Mouse (Mus musculus) liver, embryonic 15.5 days (tissue): ENCODE measurements around the gene Tec. TPM values are rescaled to one million over a fixed set of nuclear protein-coding genes. Genes with fewer than 3 reads are reported as not detected.
"Not testable (repeated sequence)": the region's sequence is repeated elsewhere in the genome, so short reads cannot be mapped to it uniquely, and the experiment has no call there.

Experiments used
- ATAC-seq: fragments of 200-750 bp; cut with Nextera tagmentation; 2 replicates; pipeline ENCODE4 v1.8.0; 2017; ENCODE audit warnings: moderate number of reproducible peaks, mild to moderate bottlenecking, moderate library complexity; ENCODE audit not compliant: insufficient read depth
- H3K27ac ChIP-seq: fragments of 300-500 bp; sonication (generic); replicated peaks from 2 replicates; pipeline ENCODE4 v1.5.1; 2015; ENCODE audit warnings: mild to moderate bottlenecking, inconsistent platforms
- H3K27me3 ChIP-seq: fragments of 300-500 bp; sonication (generic); 2 replicates; pipeline ENCODE4 v1.6.1; 2015; ENCODE audit warnings: mild to moderate bottlenecking, inconsistent platforms
- H3K36me3 ChIP-seq: fragments of 300-500 bp; sonication (generic); replicated peaks from 2 replicates; pipeline ENCODE4 v1.6.1; 2015; ENCODE audit warnings: moderate library complexity, mild to moderate bottlenecking, inconsistent platforms
- H3K4me1 ChIP-seq: fragments of 300-500 bp; sonication (generic); replicated peaks from 2 replicates; pipeline ENCODE4 v1.6.1; 2015; ENCODE audit warnings: inconsistent platforms
- H3K4me2 ChIP-seq: fragments of 300-500 bp; sonication (generic); 2 replicates; pipeline ENCODE4 v1.6.1; 2015; ENCODE audit warnings: moderate library complexity, mild to moderate bottlenecking, inconsistent platforms
- H3K4me3 ChIP-seq: fragments of 300-500 bp; sonication (generic); replicated peaks from 2 replicates; pipeline ENCODE4 v1.5.1; 2015; ENCODE audit warnings: mild to moderate bottlenecking, inconsistent platforms
- H3K9ac ChIP-seq: fragments of 300-500 bp; sonication (generic); 2 replicates; pipeline ENCODE4 v1.6.1; 2015; ENCODE audit warnings: moderate library complexity, mild to moderate bottlenecking, inconsistent platforms
- H3K9me3 ChIP-seq: fragments of 300-500 bp; sonication (generic); replicated peaks from 2 replicates; pipeline ENCODE4 v1.6.1; 2016; ENCODE audit warnings: inconsistent platforms
- WGBS: fragments of 180-500 bp; shearing (Covaris S2); methylation state at CpG from one replicate; pipeline ENCODE4 v1.1.7; 2015; ENCODE audit warnings: mixed read lengths; ENCODE audit not compliant: insufficient replicate concordance; 5-methylcytosine and 5-hydroxymethylcytosine counted together
- polyA plus RNA-seq: library from polyadenylated mRNA; unstranded; fragments of >200 nt; fragmentation: Nextera tagmentation; extraction: Ambion mirVana; gene quantifications from 2 replicates; pipeline ENCODE4 v1.2.1, GENCODE M21; 2015

Tec gene
- polyA plus RNA-seq, 1 experiment from 2014 or later, result 3.5 TPM

DNA sequence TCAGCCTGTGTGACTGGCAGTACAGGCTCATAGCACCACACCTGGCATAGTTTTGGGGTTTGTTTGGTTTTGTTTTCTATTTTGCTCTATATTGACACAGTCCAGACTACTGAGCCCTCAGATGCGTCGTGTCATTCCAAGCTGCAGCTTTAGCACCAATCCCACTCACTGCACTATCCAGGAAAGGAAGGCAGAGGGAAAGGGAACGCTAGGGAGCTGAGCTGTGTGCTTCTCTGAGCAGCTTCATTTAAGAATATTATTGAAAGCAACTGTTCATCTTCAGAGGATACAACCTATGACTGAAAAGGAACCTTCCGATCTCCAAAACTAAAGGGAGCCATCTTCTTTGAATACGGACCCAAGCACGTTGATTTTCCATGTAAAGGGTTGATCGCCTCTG is 36.1 kb downstream of the Tec start:
- Histone ChIP-seq H3K9ac (no peak overlapping the region), H3K4me1 (peaks cover 11% of the 10 kb centered on the region), H3K4me2 (no peak overlapping the region), H3K27ac (no peak overlapping the region), H3K4me3 (no peak overlapping the region), H3K27me3 (no peaks in the 10 kb centered on the region), H3K9me3 (no peaks in the 10 kb centered on the region), H3K36me3 (no peaks in the 10 kb centered on the region)
- no peak for ATAC-seq
- 75% methylated on average over 7 of the region's 7 CpGs for WGBS

DNA sequence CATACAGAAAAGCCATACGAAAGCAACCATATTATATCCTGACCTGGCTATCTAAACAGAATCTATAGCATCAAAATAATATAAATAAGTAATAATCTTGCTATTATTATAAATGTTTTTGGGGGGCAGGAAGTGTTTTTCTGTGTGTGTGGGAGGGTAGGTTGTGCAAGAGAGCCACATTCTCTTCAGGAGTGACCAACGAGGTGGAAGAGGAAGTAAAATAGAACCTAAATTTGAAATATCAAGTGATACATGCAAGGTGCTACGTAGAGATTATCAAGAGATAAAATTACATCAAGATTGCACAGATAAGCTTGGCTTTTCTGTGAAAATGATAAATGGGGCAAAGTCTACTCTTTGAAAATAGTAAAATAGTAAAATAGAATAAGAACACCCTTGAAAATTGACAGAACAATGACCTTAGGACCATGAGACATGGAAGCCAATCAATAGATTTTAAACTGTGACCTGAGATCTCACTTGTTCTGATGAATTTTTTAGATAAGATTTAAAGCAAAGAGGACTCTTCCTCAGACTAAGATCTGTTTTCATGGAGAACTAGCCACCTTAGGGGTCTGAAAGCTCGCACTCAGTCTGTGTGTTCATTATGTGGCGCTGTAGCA is 37.2 kb downstream of the Tec start:
- WGBS, result 56% methylated on average over 5 of the region's 5 CpGs
- Histone ChIP-seq H3K36me3 (no peaks in the 10 kb centered on the region), H3K27ac (no peak overlapping the region), H3K27me3 (no peaks in the 10 kb centered on the region), H3K4me3 (no peak overlapping the region), H3K4me2 (no peak overlapping the region), H3K9ac (no peak overlapping the region), H3K4me1 (peaks cover 11% of the 10 kb centered on the region), H3K9me3 (no peaks in the 10 kb centered on the region)
- ATAC-seq, result no peak

DNA sequence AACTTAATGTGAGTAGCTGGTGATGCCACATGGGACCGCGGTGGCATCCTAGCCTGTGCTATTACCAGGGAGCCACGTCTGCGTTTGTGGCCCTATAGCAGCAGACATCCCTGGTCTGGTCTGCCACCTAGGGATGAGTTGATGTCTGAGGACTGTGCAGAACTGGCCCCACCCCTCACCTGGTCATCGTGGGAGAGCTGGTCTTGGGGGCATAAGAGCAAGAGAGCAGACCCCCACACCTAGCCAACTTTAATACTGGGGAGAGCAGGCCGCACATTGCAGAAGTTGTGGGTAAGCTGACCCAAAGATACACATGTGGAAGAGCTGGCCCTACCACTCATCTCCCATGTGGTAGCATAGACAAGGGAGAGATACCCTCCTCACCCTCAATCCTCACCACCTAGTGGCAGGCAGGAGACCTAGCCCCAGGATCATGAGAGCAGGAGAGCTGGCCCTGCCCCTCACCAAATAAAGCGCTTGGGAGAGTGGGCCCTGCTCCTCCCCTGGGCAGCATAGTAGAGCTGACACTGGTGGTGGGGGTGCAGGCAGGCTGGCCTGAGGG is 38.7 kb downstream of the Tec start:
- Histone ChIP-seq H3K4me3 (no peak overlapping the region), H3K27me3 (no peaks in the 10 kb centered on the region), H3K9ac (no peak overlapping the region), H3K36me3 (no peaks in the 10 kb centered on the region), H3K4me2 (no peak overlapping the region), H3K9me3 (no peaks in the 10 kb centered on the region), H3K27ac (no peak overlapping the region), H3K4me1 (peaks cover 11% of the 10 kb centered on the region)
- 0 out of 2 replicates have a peak, but pooled peaks have one; percentile 18 for ATAC-seq
- WGBS, result 62% methylated on average over 7 of the region's 7 CpGs

DNA sequence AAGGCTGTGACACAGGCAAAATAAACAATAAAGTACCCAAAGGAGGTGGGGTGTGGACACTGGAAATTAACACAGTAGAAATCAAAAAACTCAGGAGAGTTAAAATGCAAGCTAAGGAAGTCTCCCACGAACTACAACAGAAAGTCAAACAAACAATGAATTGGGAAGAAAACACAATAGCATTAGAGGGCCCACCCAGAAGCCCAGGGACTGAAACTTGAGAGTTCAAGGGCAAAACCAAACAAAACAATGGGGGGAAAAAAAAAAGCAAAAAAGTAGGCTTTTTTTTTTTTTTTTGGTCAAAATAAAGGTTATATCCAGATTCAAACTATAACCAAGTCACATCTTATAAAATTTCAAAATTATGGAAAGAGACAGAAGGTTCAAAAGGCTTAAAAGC is 39.9 kb downstream of the Tec start:
- H3K27ac ChIP-seq, result no peak overlapping the region
- no peak overlapping the region for H3K9ac ChIP-seq
- H3K27me3 ChIP-seq, result no peaks in the 10 kb centered on the region
- peaks cover 8% of the 10 kb centered on the region for H3K4me1 ChIP-seq
- no peak overlapping the region for H3K4me2 ChIP-seq
- 32% methylated on average over 1 of the region's 1 CpGs for WGBS
- no peak overlapping the region for H3K4me3 ChIP-seq
- H3K36me3 ChIP-seq, result no peaks in the 10 kb centered on the region
- no peaks in the 10 kb centered on the region for H3K9me3 ChIP-seq
- no peak for ATAC-seq

DNA sequence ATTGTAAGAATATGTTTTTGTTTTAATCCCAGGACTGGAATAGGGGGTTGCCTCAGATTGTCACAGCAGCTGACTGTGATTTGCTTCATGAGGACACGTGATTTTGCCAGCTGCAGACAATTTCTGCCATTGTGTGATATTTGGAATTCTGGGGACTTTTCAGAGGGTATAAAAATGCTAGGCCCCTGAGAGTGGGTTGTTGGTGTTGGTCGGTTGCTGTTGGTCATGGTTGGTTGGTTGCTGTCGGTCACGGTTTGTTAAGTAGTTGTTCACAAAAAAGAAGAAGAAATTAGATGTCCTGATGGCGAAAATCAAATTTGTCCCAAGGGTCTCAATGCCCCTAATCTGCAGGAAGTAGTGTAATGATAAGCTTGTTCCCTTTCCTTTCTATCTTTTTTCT is 40.8 kb downstream of the Tec start:
- WGBS, result 49% methylated on average over 5 of the region's 5 CpGs
- ATAC-seq, result no peak
- no peaks in the 10 kb centered on the region for H3K9me3 ChIP-seq
- no peak overlapping the region for H3K27ac ChIP-seq
- H3K36me3 ChIP-seq, result no peaks in the 10 kb centered on the region
- no peak overlapping the region for H3K9ac ChIP-seq
- H3K4me2 ChIP-seq, result no peak overlapping the region
- no peak overlapping the region for H3K4me3 ChIP-seq
- H3K4me1 ChIP-seq, result no peaks in the 10 kb centered on the region
- H3K27me3 ChIP-seq, result no peaks in the 10 kb centered on the region

DNA sequence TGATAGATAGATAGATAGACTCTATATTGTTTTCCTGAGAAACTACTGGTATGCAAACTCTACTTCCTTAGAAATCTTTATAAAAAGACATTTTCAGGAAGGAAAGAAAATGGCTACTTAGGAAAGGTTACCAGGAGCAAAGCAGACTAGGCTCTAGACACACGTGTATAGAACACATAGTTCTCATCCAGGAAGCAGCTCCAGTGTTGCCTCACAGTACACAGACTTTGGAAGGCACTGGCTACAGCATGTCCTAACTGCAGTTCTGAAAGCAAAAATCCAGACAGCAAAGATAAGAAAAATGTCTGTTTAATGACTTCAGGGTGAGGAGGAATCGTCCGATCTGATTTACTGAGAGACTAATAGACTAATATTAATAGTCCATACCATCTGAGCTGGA is 41.8 kb downstream of the Tec start:
- H3K36me3 ChIP-seq, result no peaks in the 10 kb centered on the region
- H3K4me2 ChIP-seq, result no peak overlapping the region
- H3K27ac ChIP-seq, result no peak overlapping the region
- ATAC-seq, result no peak
- WGBS, result 53% methylated on average over 3 of the region's 3 CpGs
- H3K27me3 ChIP-seq, result no peaks in the 10 kb centered on the region
- H3K4me3 ChIP-seq, result no peak overlapping the region
- H3K4me1 ChIP-seq, result no peaks in the 10 kb centered on the region
- H3K9me3 ChIP-seq, result no peaks in the 10 kb centered on the region
- no peak overlapping the region for H3K9ac ChIP-seq

DNA sequence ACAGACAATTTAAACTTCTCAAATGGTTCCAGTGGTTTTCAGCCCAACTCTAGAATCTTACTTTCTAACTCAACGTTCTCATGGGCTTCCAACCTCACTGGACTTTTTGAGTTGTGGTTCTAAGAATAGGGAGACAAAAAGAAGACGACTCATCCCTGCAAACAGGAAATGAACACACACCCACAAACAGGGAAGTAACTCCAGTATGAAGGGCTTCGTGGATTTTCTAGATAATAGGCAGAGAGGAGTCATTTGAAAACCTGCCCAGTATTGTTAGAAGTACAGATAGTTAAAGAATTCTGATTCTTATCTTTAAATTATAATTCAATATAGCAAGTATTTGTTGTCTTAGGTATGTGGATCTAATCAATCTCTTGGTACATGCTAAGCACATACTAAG is 47.6 kb downstream of the Tec start:
- Histone ChIP-seq H3K9me3 (no peaks in the 10 kb centered on the region), H3K4me3 (no peak overlapping the region), H3K27me3 (no peaks in the 10 kb centered on the region), H3K4me1 (peaks cover 11% of the 10 kb centered on the region), H3K27ac (peak overlapping the region; percentile 24; the same call in 1 of the 2 replicates), H3K9ac (no peak overlapping the region), H3K36me3 (no peaks in the 10 kb centered on the region), H3K4me2 (no peak overlapping the region)
- no peak for ATAC-seq
- 10% methylated on average over 3 of the region's 3 CpGs for WGBS

DNA sequence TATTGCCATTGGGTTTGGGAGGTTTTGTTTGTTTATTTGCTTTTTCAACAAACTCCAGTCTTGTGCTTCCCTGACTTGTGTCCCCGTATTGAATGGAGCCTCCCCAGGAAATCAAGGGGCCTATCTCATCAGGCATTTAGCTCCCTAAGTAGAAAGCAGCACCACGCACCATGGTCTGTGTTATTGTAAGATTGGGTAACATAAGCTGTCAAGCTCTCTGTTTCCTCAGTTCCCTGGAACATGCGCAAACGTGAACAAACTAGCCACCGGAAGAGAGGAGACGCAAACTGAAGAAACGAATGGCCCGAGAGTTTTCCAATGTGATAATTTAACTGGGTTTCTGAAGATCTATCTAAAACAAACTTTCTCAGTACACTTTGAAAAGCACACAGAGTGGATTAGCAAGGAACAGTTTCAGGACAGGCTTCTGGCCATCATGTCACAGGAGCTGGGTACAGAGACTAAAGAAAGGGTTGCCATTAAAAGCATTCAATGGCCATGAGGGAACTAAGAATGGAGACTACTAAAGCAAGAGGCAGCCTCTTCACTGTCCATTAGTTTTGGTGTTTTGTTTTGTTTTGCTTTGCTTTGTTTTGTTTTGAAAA is 48.1 kb downstream of the Tec start:
- Histone ChIP-seq H3K4me3 (no peak overlapping the region), H3K9ac (no peak overlapping the region), H3K36me3 (no peaks in the 10 kb centered on the region), H3K27me3 (no peaks in the 10 kb centered on the region), H3K4me1 (peaks cover 11% of the 10 kb centered on the region), H3K9me3 (no peaks in the 10 kb centered on the region), H3K4me2 (no peak overlapping the region), H3K27ac (peak overlapping the region; percentile 45; the same call in 1 of the 2 replicates)
- ATAC-seq, result no peak
- 55% methylated on average over 8 of the region's 8 CpGs for WGBS

DNA sequence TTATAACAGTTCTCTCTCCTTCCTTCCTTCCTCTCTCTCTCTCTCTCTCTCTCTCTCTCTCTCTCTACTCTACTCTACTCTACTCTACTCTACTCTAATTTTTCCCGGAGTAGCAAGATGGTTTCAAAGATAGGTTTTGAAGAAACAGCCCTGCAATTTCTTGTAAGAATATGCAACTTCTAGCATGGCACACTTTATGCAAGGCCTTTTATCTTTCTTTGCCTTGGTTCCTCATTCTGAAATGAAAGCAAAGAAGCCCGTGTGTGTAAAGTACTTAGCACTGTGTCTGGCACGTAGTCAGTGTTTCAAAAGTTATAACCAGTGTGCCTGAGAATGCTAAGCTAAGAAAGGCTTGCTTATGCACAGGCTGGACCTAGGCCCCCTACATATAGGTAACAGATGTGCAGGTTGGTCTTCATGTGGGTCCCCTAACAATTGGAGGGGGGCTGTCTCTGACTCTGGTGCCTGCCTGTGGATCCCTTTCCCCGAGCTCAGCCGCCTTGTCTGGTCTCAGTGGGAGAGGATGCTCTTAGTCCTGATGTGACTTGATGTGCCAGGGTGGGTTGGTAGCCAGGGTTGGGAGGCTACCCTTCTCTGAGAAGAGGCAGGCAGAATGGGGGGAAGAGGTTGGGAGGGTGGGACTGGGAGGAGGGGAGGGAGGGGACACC is 49.6 kb downstream of the Tec start:
- 0 out of 2 replicates have a peak, but pooled peaks have one; percentile 22 for ATAC-seq
- no peaks in the 10 kb centered on the region for H3K36me3 ChIP-seq
- no peak overlapping the region for H3K4me3 ChIP-seq
- no peaks in the 10 kb centered on the region for H3K27me3 ChIP-seq
- no peak overlapping the region; the same call in 1 of the 2 replicates for H3K27ac ChIP-seq
- 19% methylated on average over 5 of the region's 5 CpGs for WGBS
- H3K4me1 ChIP-seq, result peaks cover 11% of the 10 kb centered on the region
- no peak overlapping the region for H3K4me2 ChIP-seq
- no peak overlapping the region for H3K9ac ChIP-seq
- H3K9me3 ChIP-seq, result no peaks in the 10 kb centered on the region

DNA sequence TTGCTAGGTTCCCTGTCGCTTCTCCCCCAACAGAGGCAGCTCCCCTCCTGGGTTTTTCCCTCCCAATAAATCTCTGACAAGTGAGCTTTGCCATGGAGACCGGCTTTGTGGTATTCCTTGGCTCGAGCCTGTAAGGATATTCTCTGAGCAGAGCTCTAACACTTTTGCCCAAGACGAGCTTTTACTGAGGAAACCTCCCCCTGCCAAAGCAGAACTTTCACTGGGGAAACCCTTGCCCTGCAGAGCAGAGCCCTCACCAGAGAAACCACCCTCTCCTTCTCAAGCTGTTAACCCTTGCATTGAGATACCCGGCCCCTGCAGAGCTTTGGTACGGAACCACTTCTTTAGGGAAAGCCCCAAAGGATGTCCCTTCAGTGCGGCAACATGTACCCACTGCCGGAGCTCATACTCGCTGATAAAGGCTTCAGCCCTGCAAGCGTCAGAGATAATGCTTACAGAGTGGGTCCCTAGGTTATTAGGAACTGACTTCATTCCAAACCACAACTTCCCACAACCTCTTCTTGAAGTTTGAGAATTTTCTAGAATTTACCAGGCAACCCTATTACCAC is 50.7 kb downstream of the Tec start:
- ATAC-seq, result no peak; the same call in 1 of the 2 replicates
- H3K9ac ChIP-seq, result no peak overlapping the region
- no peaks in the 10 kb centered on the region for H3K36me3 ChIP-seq
- peak overlapping the region; percentile 25 for H3K4me2 ChIP-seq
- WGBS, result 9% methylated on average over 10 of the region's 10 CpGs
- H3K27ac ChIP-seq, result no peak overlapping the region; the same call in 1 of the 2 replicates
- H3K27me3 ChIP-seq, result no peaks in the 10 kb centered on the region
- no peak overlapping the region for H3K4me3 ChIP-seq
- no peaks in the 10 kb centered on the region for H3K9me3 ChIP-seq
- peaks cover 14% of the 10 kb centered on the region for H3K4me1 ChIP-seq

DNA sequence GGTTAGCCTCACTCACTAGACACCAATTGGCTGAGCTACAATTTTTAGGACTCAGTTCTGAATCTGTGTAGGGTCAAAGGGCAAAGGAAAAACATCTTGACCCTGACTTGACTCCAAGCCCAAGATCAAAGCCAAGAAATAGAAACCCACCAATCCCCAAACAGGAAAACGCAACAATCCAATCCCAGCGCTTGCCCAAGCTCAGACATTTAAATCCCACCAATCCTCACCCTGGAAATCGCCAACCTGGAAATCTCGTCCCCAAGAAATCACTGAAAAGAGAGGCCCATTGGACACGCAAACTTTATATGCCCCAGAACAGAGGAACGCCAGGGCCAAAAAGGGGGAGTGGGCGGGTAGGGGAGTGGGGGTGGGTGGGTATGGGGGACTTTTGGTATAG is 51.3 kb downstream of the Tec start:
- not testable (repeated sequence) for H3K27ac ChIP-seq, H3K27me3 ChIP-seq, H3K9me3 ChIP-seq, H3K4me3 ChIP-seq, H3K36me3 ChIP-seq, H3K4me2 ChIP-seq, H3K9ac ChIP-seq, ATAC-seq
- WGBS, result 70% methylated on average over 7 of the region's 7 CpGs
- peaks cover 14% of the 10 kb centered on the region for H3K4me1 ChIP-seq
